Mouse (Mus musculus) CD4-positive, CD25-positive, alpha-beta regulatory T cell (primary cell): ENCODE data around the gene Fnip1. TPM values are rescaled to one million over a fixed set of nuclear protein-coding genes. Genes with fewer than 3 reads are reported as not detected.

ENCODE experiments used
- polyA plus RNA-seq: library from polyadenylated mRNA; unstranded; fragments of 100-300 nt; shearing (Covaris generic); gene quantifications from one replicate; pipeline ENCODE4 v1.2.1, GENCODE M21; 2017

Gene Fnip1
- 11.6 TPM for polyA plus RNA-seq

GRCm38 (mm10) chr11:54437823-54438337, at the start of gene Fnip1:
TSS of gene Fnip1 (plus strand) at chr11:54438199.

GRCm38 (mm10) chr11:54522529-54523430, 84.8 kb downstream of the Fnip1 start, which contains the start of gene Rapgef6:
TSS of gene Rapgef6 (plus strand) at chr11:54522847.

Other genes with a start within 250 kb of the Fnip1 start
- not detected for gene Csf2, start 188.5 kb upstream of the Fnip1 start, polyA plus RNA-seq
- gene Il3, start 170.9 kb upstream of the Fnip1 start, polyA plus RNA-seq: not detected
- not detected for gene Acsl6, start 134.4 kb upstream of the Fnip1 start, polyA plus RNA-seq
- gene Meikin, start 67.5 kb upstream of the Fnip1 start, polyA plus RNA-seq: not detected
- gene Rapgef6, start 84.6 kb downstream of the Fnip1 start, polyA plus RNA-seq: 258 TPM